Mouse (Mus musculus): ENCODE measurements around the gene Cyth1. TPM values are rescaled to one million over a fixed set of nuclear protein-coding genes. Genes with fewer than 3 reads are reported as not detected.

The Cyth1 gene
- total and polyA plus RNA-seq, 2 experiments from 2014 or later: 23.7 to 64.1 TPM

GRCm38 (mm10) chr11:118269827-118270226, 21.4 kb upstream of the Cyth1 start:
- Histone ChIP-seq H3K27ac (ENCODE audit: low read depth, low read length) (no peak overlapping the region), H3K4me2 (ENCODE audit: low read depth) (no peak overlapping the region), H3K36me3 (ENCODE audit: insufficient read depth) (peaks cover 86% of the 10 kb centered on the region), H3K27me3 (ENCODE audit: insufficient read depth, low read length) (no peaks in the 10 kb centered on the region), H3K4me1 (ENCODE audit: insufficient read depth) (no peaks in the 10 kb centered on the region), H3K4me3 (ENCODE audit: low read depth, low read length) (no peak overlapping the region), H3K9me3 (ENCODE audit: low read length) (no peaks in the 10 kb centered on the region), H3K9ac (no peak overlapping the region)
- DNase-seq: no peak
- ATAC-seq: no peak
- 96% methylated on average over 3 of the region's 3 CpGs for WGBS
- peak; percentile 47 for TF ChIP-seq CTCF (IDR thresholded peaks at IDR 0.05; ENCODE audit: low read depth)

DNA sequence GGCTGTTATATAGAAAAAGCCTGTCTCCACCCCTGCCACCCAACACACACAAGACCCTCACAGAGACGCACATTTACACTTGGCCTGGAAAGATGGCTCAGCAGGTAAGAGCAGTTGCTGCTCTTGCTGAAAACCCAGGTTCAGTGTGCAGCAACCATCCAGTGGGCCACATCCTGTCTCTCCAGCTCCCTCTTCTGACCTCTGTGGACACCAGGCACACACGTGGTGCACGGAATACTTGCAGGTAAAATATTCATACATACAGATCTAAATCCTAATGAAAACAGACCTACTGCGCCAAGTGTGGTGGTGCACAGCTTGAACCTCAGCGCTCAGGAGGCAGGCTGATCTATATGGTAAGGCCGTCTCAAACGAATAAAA, 18.3 kb upstream of the Cyth1 start:
- DNase-seq (no peak), ATAC-seq (no peak)
- Histone ChIP-seq H3K4me2 (ENCODE audit: low read depth) (no peak overlapping the region), H3K4me3 (ENCODE audit: low read depth, low read length) (no peak overlapping the region), H3K27ac (ENCODE audit: low read depth, low read length) (no peak overlapping the region), H3K4me1 (ENCODE audit: insufficient read depth) (no peaks in the 10 kb centered on the region), H3K36me3 (ENCODE audit: insufficient read depth) (peaks cover 86% of the 10 kb centered on the region), H3K9ac (no peak overlapping the region), H3K27me3 (ENCODE audit: insufficient read depth, low read length) (no peaks in the 10 kb centered on the region), H3K9me3 (ENCODE audit: low read length) (no peaks in the 10 kb centered on the region)
- TF ChIP-seq CTCF (IDR thresholded peaks at IDR 0.05; ENCODE audit: low read depth): no peak
- WGBS: 94% methylated on average over 7 of the region's 7 CpGs

GRCm38 (mm10) chr11:118266044-118266665, 17.8 kb upstream of the Cyth1 start:
- peaks cover 86% of the 10 kb centered on the region for H3K36me3 ChIP-seq (ENCODE audit: insufficient read depth)
- H3K27ac ChIP-seq (ENCODE audit: low read depth, low read length): no peak overlapping the region
- H3K4me3 ChIP-seq (ENCODE audit: low read depth, low read length): no peak overlapping the region
- H3K9me3 ChIP-seq (ENCODE audit: low read length): no peaks in the 10 kb centered on the region
- H3K27me3 ChIP-seq (ENCODE audit: insufficient read depth, low read length): no peaks in the 10 kb centered on the region
- H3K4me2 ChIP-seq (ENCODE audit: low read depth): no peak overlapping the region
- ATAC-seq (no peak), DNase-seq (no peak)
- no peak for TF ChIP-seq CTCF (IDR thresholded peaks at IDR 0.05; ENCODE audit: low read depth)
- H3K4me1 ChIP-seq (ENCODE audit: insufficient read depth): no peaks in the 10 kb centered on the region
- H3K9ac ChIP-seq: no peak overlapping the region
- WGBS: 89% methylated on average over 10 of the region's 10 CpGs

GRCm38 (mm10) chr11:118265621-118266020, 17.2 kb upstream of the Cyth1 start:
- Histone ChIP-seq H3K9me3 (ENCODE audit: low read length) (no peaks in the 10 kb centered on the region), H3K4me3 (ENCODE audit: low read depth, low read length) (no peak overlapping the region), H3K36me3 (ENCODE audit: insufficient read depth) (peaks cover 89% of the 10 kb centered on the region), H3K9ac (no peak overlapping the region), H3K4me1 (ENCODE audit: insufficient read depth) (no peaks in the 10 kb centered on the region), H3K27ac (ENCODE audit: low read depth, low read length) (no peak overlapping the region), H3K27me3 (ENCODE audit: insufficient read depth, low read length) (no peaks in the 10 kb centered on the region), H3K4me2 (ENCODE audit: low read depth) (no peak overlapping the region)
- no peak for TF ChIP-seq CTCF (IDR thresholded peaks at IDR 0.05; ENCODE audit: low read depth)
- ATAC-seq (no peak), DNase-seq (no peak)
- 95% methylated on average over 11 of the region's 11 CpGs for whole genome bisulfite sequencing

DNA sequence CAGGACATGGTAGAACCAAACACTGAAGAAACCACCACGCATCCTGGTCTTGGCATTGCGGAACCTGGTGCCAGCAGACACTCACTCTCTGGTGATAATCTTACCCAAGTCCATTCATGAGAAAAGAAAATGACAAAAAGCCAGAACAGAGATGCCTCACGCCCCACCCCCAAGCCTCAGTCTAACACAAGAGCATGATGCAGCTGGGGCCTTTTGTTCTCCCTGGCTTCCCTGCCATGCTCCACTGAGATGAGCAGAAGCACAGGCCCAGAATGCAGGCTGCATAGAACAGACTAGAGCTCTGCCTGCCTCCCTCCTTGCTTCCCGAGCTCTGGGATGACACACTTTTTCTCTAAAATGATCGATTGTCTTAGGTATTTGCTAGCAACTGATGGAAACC, 14.8 kb upstream of the Cyth1 start:
- ATAC-seq (no peak), DNase-seq (no peak)
- H3K27me3 ChIP-seq (ENCODE audit: insufficient read depth, low read length): no peaks in the 10 kb centered on the region
- 85% methylated on average over 5 of the region's 5 CpGs for WGBS
- H3K27ac ChIP-seq (ENCODE audit: low read depth, low read length): no peak overlapping the region
- peaks cover 95% of the 10 kb centered on the region for H3K36me3 ChIP-seq (ENCODE audit: insufficient read depth)
- TF ChIP-seq CTCF (IDR thresholded peaks at IDR 0.05; ENCODE audit: low read depth): no peak
- H3K4me3 ChIP-seq (ENCODE audit: low read depth, low read length): no peak overlapping the region
- no peak overlapping the region for H3K9ac ChIP-seq
- H3K9me3 ChIP-seq (ENCODE audit: low read length): no peaks in the 10 kb centered on the region
- no peak overlapping the region for H3K4me2 ChIP-seq (ENCODE audit: low read depth)
- no peaks in the 10 kb centered on the region for H3K4me1 ChIP-seq (ENCODE audit: insufficient read depth)

DNA sequence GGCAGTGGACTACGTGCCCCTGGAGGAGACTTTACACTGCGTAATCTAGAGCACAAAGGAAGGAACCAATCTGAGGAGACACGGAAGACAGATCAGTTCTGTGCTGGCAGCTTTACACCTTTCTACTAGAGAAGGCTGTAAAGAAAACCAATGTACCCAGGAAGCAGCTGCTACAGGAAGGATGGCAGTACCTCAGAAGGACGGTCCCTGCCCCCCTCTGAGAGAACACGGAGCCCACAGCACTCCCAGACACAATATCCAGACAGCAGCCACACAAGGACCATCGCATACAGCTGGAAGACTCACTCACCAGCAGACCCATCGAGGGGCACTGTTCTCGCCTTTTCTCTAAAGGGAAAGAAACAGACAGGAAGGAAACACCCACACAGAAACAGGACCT, 11.7 kb upstream of the Cyth1 start:
- H3K36me3 ChIP-seq (ENCODE audit: insufficient read depth): peaks cover 80% of the 10 kb centered on the region

GRCm38 (mm10) chr11:118259580-118259979, 11.2 kb upstream of the Cyth1 start:
- no peak overlapping the region for H3K9ac ChIP-seq
- H3K9me3 ChIP-seq (ENCODE audit: low read length): no peaks in the 10 kb centered on the region
- TF ChIP-seq CTCF (IDR thresholded peaks at IDR 0.05; ENCODE audit: low read depth): no peak
- no peak overlapping the region for H3K4me2 ChIP-seq (ENCODE audit: low read depth)
- no peak overlapping the region for H3K4me3 ChIP-seq (ENCODE audit: low read depth, low read length)
- peaks cover 75% of the 10 kb centered on the region for H3K36me3 ChIP-seq (ENCODE audit: insufficient read depth)
- DNase-seq: no peak
- ATAC-seq: no peak
- H3K27ac ChIP-seq (ENCODE audit: low read depth, low read length): no peak overlapping the region
- WGBS: 97% methylated on average over 8 of the region's 8 CpGs
- no peaks in the 10 kb centered on the region for H3K27me3 ChIP-seq (ENCODE audit: insufficient read depth, low read length)
- peaks cover 2% of the 10 kb centered on the region; the same call in 1 of the 2 replicates for H3K4me1 ChIP-seq (ENCODE audit: insufficient read depth)

More for the DNA sequence above, 11.7 kb upstream of the Cyth1 start:
- H3K27me3 ChIP-seq (ENCODE audit: insufficient read depth, low read length): no peaks in the 10 kb centered on the region
- ATAC-seq (no peak), DNase-seq (no peak)
- no peaks in the 10 kb centered on the region for H3K9me3 ChIP-seq (ENCODE audit: low read length)
- no peaks in the 10 kb centered on the region for H3K4me1 ChIP-seq (ENCODE audit: insufficient read depth)
- H3K4me3 ChIP-seq (ENCODE audit: low read depth, low read length): no peak overlapping the region
- WGBS: 93% methylated on average over 8 of the region's 8 CpGs
- no peak overlapping the region for H3K27ac ChIP-seq (ENCODE audit: low read depth, low read length)
- no peak overlapping the region for H3K9ac ChIP-seq
- H3K4me2 ChIP-seq (ENCODE audit: low read depth): no peak overlapping the region
- TF ChIP-seq CTCF (IDR thresholded peaks at IDR 0.05; ENCODE audit: low read depth): no peak
